Mouse (Mus musculus): Measurements from ENCODE around the gene Wasf2. TPM values are rescaled to one million over a fixed set of nuclear protein-coding genes. Genes with fewer than 3 reads are reported as not detected.
"Not testable (repeated sequence)": the region's sequence is repeated elsewhere in the genome, so short reads cannot be mapped to it uniquely, and the experiment has no call there.

Gene Wasf2
- total and polyA plus RNA-seq, 3 experiments, result 34.6 to 83.8 (median 77.5) TPM

DNA sequence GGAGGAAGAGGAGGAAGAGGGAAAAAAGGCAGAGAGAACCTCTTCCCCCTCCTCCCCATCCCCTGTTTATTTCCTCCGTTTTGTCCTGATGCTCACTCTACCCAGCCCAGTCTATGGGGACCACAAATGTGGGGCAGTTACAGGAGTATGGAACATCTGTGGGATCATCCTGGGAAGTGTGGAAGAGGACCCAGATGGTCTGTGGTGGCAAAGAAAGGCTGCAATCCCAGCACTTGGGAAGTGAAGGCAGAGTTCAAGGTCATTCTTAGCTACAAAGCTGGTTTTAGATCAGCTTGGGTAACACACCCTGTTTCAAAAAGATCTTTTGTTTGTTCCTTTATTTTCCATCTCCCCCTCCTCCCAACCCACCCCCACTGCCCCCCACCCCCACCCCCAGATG, 36.0 kb upstream of the Wasf2 start:
- Histone ChIP-seq H3K79me2 (replicated peaks; ENCODE audit: control insufficient read depth, insufficient read depth, low read length) (no peaks in the 10 kb centered on the region), H3K27ac (peak overlapping the region; percentile 51), H3K27me3 (ENCODE audit: control insufficient read depth, insufficient read depth, low read length) (no peaks in the 10 kb centered on the region), H3K4me3 (no peak overlapping the region), H3K36me3 (ENCODE audit: control insufficient read depth, insufficient read depth, low read length) (no peaks in the 10 kb centered on the region), H3K9ac (ENCODE audit: low read depth, low read length) (no peak overlapping the region), H3K4me1 (ENCODE audit: control insufficient read depth, insufficient read depth, low read length) (peaks cover 34% of the 10 kb centered on the region)
- intact Hi-C loops (cut with DNase I), result loop anchor here (5.0 kb wide), 1 partner anchor 37 kb away; no protein-coding TSS in a partner anchor
- DNase-seq, result no peak
- WGBS, result 40% methylated on average over 1 of the region's 1 CpGs
- TF ChIP-seq EP300 (IDR thresholded peaks at IDR 0.05; ENCODE audit: insufficient read depth, low read depth, low read length) (no peak), POLR2A (IDR thresholded peaks at IDR 0.05; ENCODE audit: insufficient read depth, low read depth, low read length) (no peak), CTCF (IDR thresholded peaks at IDR 0.05) (no peak)

DNA sequence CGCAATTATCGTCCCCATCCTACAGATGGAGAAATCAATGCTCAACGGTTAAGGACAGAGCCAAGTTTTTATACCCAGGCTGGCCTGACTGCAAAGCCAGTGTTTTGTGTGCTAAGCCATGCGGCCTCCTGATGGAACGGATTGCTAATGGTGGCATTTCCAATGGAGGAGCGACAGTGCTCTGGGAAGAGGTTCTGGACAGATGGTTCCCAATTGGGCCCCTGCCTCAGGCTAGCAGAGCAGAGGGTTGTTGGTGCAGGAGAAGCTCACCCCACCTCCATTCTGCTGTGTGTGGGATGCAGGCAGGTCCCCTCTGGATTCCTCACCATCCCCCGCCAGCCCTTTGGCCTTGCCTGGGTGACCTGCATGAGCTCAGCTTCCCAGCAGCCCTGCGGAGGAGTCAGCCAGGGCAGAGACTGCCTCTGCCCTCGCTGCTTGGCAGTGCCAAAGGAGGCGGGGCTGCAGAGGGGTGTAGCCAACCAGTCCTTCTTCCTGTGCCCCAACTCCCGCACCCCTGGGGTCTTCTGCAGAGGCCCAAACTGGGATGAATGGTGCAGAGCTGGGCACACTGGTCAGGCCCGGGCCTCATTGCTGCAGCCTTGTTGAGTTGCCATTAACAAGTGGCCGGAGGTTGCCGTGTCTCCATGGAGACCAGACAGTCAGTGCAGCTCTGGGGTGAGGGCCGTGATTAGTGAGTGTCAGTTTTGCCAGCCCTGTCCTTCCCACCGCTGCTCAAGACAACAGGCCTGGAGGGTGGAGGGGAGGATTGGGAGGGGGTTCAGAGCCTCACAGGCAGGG, 35.2 kb upstream of the Wasf2 start:
- H3K9ac ChIP-seq (ENCODE audit: low read depth, low read length), result peak overlapping the region; percentile 46
- intact Hi-C loops (cut with DNase I), result loop anchor here (5.0 kb wide), 1 partner anchor 38 kb away; no protein-coding TSS in a partner anchor
- H3K4me3 ChIP-seq, result peak overlapping the region; percentile 29; the same call in 1 of the 2 replicates
- WGBS, result 28% methylated on average over 16 of the region's 16 CpGs
- peak; percentile 78 to 88 for DNase-seq
- no peak for TF ChIP-seq EP300 (IDR thresholded peaks at IDR 0.05; ENCODE audit: insufficient read depth, low read depth, low read length)
- no peak for TF ChIP-seq CTCF (IDR thresholded peaks at IDR 0.05)
- no peak; the same call in 1 of the 2 replicates for TF ChIP-seq POLR2A (IDR thresholded peaks at IDR 0.05; ENCODE audit: insufficient read depth, low read depth, low read length)
- no peaks in the 10 kb centered on the region for H3K36me3 ChIP-seq (ENCODE audit: control insufficient read depth, insufficient read depth, low read length)
- no peaks in the 10 kb centered on the region for H3K27me3 ChIP-seq (ENCODE audit: control insufficient read depth, insufficient read depth, low read length)
- H3K27ac ChIP-seq, result peak overlapping the region; percentile 69
- H3K4me1 ChIP-seq (ENCODE audit: control insufficient read depth, insufficient read depth, low read length), result peaks cover 30% of the 10 kb centered on the region
- no peaks in the 10 kb centered on the region for H3K79me2 ChIP-seq (replicated peaks; ENCODE audit: control insufficient read depth, insufficient read depth, low read length)

DNA sequence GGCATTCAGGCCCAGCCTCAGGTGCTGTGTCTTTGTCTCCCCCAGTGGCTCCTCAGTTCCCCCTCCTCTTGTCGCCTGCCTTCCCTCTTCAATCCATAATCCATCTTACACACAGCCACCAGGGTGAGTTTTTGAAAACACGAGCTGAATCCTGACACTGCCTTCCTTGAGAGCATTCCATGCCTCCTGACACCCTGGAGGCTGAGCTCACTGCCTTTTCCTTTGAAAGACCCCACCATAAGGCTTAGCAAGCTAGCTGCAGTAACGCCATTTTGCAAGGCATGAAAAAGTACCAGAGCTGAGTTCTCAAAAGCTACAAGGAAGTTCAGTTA, 34.6 kb upstream of the Wasf2 start:
- DNase-seq; H3K27me3 ChIP-seq (ENCODE audit: control insufficient read depth, insufficient read depth, low read length); H3K36me3 ChIP-seq (ENCODE audit: control insufficient read depth, insufficient read depth, low read length); intact Hi-C loops (cut with DNase I); H3K79me2 ChIP-seq (replicated peaks; ENCODE audit: control insufficient read depth, insufficient read depth, low read length): not testable (repeated sequence)
- H3K9ac ChIP-seq (ENCODE audit: low read depth, low read length), result peak overlapping the region; percentile 12
- 8% methylated on average over 3 of the region's 3 CpGs for WGBS
- H3K4me1 ChIP-seq (ENCODE audit: control insufficient read depth, insufficient read depth, low read length), result peaks cover 25% of the 10 kb centered on the region
- peak overlapping the region; percentile 29; the same call in 1 of the 2 replicates for H3K4me3 ChIP-seq
- peak overlapping the region; percentile 69 for H3K27ac ChIP-seq

DNA sequence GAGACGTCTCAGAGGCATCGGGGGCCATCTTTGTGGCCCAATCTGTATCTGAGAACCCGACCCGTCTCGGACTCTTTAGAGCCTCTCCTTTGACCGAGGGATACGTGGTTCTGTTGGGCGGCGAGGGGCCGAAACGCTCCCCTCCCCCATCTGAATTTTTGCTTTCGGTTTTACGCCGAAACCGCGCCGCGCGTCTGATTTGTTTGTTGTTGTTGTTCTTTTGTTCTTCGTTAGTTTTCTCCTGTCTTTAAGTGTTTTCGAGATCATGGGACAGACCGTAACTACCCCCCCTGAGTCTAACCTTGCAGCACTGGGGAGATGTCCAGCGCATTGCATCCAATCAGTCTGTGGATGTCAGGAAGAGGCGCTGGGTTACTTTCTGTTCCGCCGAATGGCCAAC, 33.6 kb upstream of the Wasf2 start:
- WGBS, result 0% methylated on average over 16 of the region's 26 CpGs
- intact Hi-C loops (cut with DNase I); H3K27me3 ChIP-seq (ENCODE audit: control insufficient read depth, insufficient read depth, low read length); H3K79me2 ChIP-seq (replicated peaks; ENCODE audit: control insufficient read depth, insufficient read depth, low read length); H3K36me3 ChIP-seq (ENCODE audit: control insufficient read depth, insufficient read depth, low read length): not testable (repeated sequence)
- DNase-seq, result peak in 1 of 2 experiments; percentile 59
- 0 out of 2 replicates have a peak overlapping the region, but pooled peaks have one; percentile 54 for H3K9ac ChIP-seq (ENCODE audit: low read depth, low read length)
- peak overlapping the region; percentile 72; the same call in 1 of the 2 replicates for H3K27ac ChIP-seq
- H3K4me1 ChIP-seq (ENCODE audit: control insufficient read depth, insufficient read depth, low read length), result peaks cover 19% of the 10 kb centered on the region
- peak overlapping the region; percentile 34; the same call in 1 of the 2 replicates for H3K4me3 ChIP-seq

DNA sequence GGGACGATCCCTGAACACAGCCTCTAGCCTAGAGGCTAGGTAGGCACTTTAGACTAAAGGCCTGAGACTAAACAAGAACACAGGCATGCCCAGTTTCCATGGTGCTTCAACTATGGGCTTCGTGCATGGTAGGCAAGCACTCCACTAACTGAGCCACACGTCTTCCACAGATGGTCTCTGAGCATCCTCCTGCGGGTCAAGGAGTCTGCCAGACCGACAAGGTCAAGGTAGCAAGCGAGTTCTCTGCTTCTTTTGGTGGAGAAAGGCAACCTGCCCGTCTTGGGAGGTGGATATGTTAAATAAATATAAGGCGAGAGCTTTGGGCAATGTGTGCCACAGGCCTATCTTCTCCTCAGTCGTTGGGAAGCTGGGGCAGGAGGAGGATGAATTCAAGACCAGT, 28.6 kb upstream of the Wasf2 start:
- H3K36me3 ChIP-seq (ENCODE audit: control insufficient read depth, insufficient read depth, low read length), result no peaks in the 10 kb centered on the region
- no peak overlapping the region for H3K4me3 ChIP-seq
- no peaks in the 10 kb centered on the region for H3K27me3 ChIP-seq (ENCODE audit: control insufficient read depth, insufficient read depth, low read length)
- H3K27ac ChIP-seq, result no peak overlapping the region
- no peak overlapping the region for H3K9ac ChIP-seq (ENCODE audit: low read depth, low read length)
- H3K79me2 ChIP-seq (replicated peaks; ENCODE audit: control insufficient read depth, insufficient read depth, low read length), result no peaks in the 10 kb centered on the region
- peaks cover 17% of the 10 kb centered on the region for H3K4me1 ChIP-seq (ENCODE audit: control insufficient read depth, insufficient read depth, low read length)
- no peak for DNase-seq
- WGBS, result 82% methylated on average over 9 of the region's 9 CpGs
- intact Hi-C loops (cut with DNase I), result no loop called here
- TF ChIP-seq CTCF (IDR thresholded peaks at IDR 0.05), result no peak
- TF ChIP-seq POLR2A (IDR thresholded peaks at IDR 0.05; ENCODE audit: insufficient read depth, low read depth, low read length), result no peak
- TF ChIP-seq EP300 (IDR thresholded peaks at IDR 0.05; ENCODE audit: insufficient read depth, low read depth, low read length), result no peak

DNA sequence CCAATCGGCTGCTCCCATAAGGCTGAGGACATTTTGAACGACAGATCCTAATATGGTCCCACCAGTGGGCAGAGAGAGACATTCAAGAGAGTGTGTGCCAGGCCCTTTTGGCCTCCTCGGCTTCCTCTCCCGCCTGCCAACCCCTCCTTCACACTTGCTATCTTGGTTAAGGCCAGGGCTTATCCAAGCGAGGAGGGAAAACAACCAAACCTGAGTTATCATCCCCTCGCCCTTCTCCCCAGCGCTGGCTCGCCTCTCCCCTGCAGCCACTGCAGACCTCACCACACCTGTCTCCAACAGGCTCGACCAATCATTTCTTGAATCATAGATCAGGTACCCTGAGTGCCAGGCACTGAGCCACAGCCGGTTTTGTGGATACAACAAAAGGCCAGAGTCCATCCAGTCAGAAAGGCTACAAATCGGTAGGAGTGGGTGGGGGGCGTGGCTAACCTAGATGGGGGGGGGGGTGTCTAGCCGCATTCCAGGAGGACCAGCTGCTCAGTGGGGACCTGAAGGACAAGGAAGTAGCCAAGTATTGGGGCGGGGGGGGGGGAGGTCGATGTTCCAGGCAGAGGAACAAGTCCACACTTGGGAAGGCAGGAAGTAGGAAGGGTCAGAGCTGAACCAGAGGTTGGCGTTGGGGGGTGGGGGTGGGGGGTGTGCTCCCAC, 26.6 kb upstream of the Wasf2 start:
- Histone ChIP-seq H3K27ac (peak overlapping the region; percentile 51), H3K9ac (ENCODE audit: low read depth, low read length) (0 out of 2 replicates have a peak overlapping the region, but pooled peaks have one; percentile 14), H3K4me3 (no peak overlapping the region), H3K79me2 (replicated peaks; ENCODE audit: control insufficient read depth, insufficient read depth, low read length) (no peaks in the 10 kb centered on the region), H3K27me3 (ENCODE audit: control insufficient read depth, insufficient read depth, low read length) (no peaks in the 10 kb centered on the region), H3K4me1 (ENCODE audit: control insufficient read depth, insufficient read depth, low read length) (peaks cover 26% of the 10 kb centered on the region), H3K36me3 (ENCODE audit: control insufficient read depth, insufficient read depth, low read length) (no peaks in the 10 kb centered on the region)
- intact Hi-C loops (cut with DNase I), result no loop called here
- 28% methylated on average over 14 of the region's 16 CpGs for WGBS
- TF ChIP-seq EP300 (IDR thresholded peaks at IDR 0.05; ENCODE audit: insufficient read depth, low read depth, low read length) (0 out of 2 replicates have a peak, but pooled peaks have one; percentile 12), POLR2A (IDR thresholded peaks at IDR 0.05; ENCODE audit: insufficient read depth, low read depth, low read length) (no peak)
- no peak for DNase-seq

All from heart, adult 2 months (tissue).